Mouse (Mus musculus): Measurements from ENCODE around the gene Rgs6.

Rgs6 gene

GRCm38 (mm10) chr12:83026985-83027384, 438.9 kb downstream of the Rgs6 start:
- in situ Hi-C loops (cut with MseI, MboI): no loop called here

GRCm38 (mm10) chr12:83033171-83033835, 445.2 kb downstream of the Rgs6 start:
- in situ Hi-C loops (cut with MseI, MboI): no loop called here

- in situ Hi-C loops (cut with MseI, MboI): no loop called here
These were observed 446.9 kb downstream of the Rgs6 start for GRCm38 (mm10) chr12:83034859-83035569.

- in situ Hi-C loops (cut with MseI, MboI): no loop called here
These were observed 449.9 kb downstream of the Rgs6 start for GRCm38 (mm10) chr12:83037798-83038560.

- in situ Hi-C loops (cut with MseI, MboI): no loop called here
These were observed 450.7 kb downstream of the Rgs6 start for GRCm38 (mm10) chr12:83038779-83039178.

- in situ Hi-C loops (cut with MseI, MboI): no loop called here
These were observed 451.8 kb downstream of the Rgs6 start for GRCm38 (mm10) chr12:83039859-83040258.

- in situ Hi-C loops (cut with MseI, MboI): no loop called here
These were observed 456.0 kb downstream of the Rgs6 start for GRCm38 (mm10) chr12:83043980-83044620.

- in situ Hi-C loops (cut with MseI, MboI): no loop called here
These were observed 456.5 kb downstream of the Rgs6 start for GRCm38 (mm10) chr12:83044621-83044990.

GRCm38 (mm10) chr12:83045001-83045531, 457.0 kb downstream of the Rgs6 start:
- in situ Hi-C loops (cut with MseI, MboI): no loop called here

- in situ Hi-C loops (cut with MseI, MboI): no loop called here
These were observed 458.6 kb downstream of the Rgs6 start for GRCm38 (mm10) chr12:83046734-83047133.

- in situ Hi-C loops (cut with MseI, MboI): no loop called here
These were observed 459.6 kb downstream of the Rgs6 start for GRCm38 (mm10) chr12:83047710-83048109.

- in situ Hi-C loops (cut with MseI, MboI): no loop called here
These were observed 462.4 kb downstream of the Rgs6 start for GRCm38 (mm10) chr12:83050514-83050913.

- in situ Hi-C loops (cut with MseI, MboI): no loop called here
These were observed 464.3 kb downstream of the Rgs6 start for GRCm38 (mm10) chr12:83052391-83052790.

- in situ Hi-C loops (cut with MseI, MboI): no loop called here
These were observed 467.6 kb downstream of the Rgs6 start for GRCm38 (mm10) chr12:83055690-83056089.

- in situ Hi-C loops (cut with MseI, MboI): no loop called here
These were observed 478.3 kb downstream of the Rgs6 start for GRCm38 (mm10) chr12:83066426-83066825.

GRCm38 (mm10) chr12:83070848-83071247, 482.8 kb downstream of the Rgs6 start:
- in situ Hi-C loops (cut with MseI, MboI): no loop called here

- in situ Hi-C loops (cut with MseI, MboI): no loop called here
These were observed 484.2 kb downstream of the Rgs6 start for GRCm38 (mm10) chr12:83072181-83072887.

GRCm38 (mm10) chr12:83072951-83073878, 485.1 kb downstream of the Rgs6 start:
- in situ Hi-C loops (cut with MseI, MboI): no loop called here

GRCm38 (mm10) chr12:83073879-83074368, 485.8 kb downstream of the Rgs6 start:
- in situ Hi-C loops (cut with MseI, MboI): no loop called here

- in situ Hi-C loops (cut with MseI, MboI): no loop called here
These were observed 488.1 kb downstream of the Rgs6 start for GRCm38 (mm10) chr12:83076179-83076578.
